In genomic region chr8:10230746-10231369, GRCm38 (mm10) we compare ENCODE assay signal across 10 mouse cellular contexts.
DNase-seq lines count a peak whose midpoint lies in the region; ATAC-seq and TF ChIP-seq lines count a peak whose summit lies in the region.
"Had no signal": no experiment of that assay in that cellular context is flagged by ENCODE, and none has a peak within 500 bp of the region (broad histone marks: within the 10 kb centered on the region; RNA-seq: fewer than 3 reads in every experiment).

No protein-coding gene starts in this region.

- no peaks in the 10 kb centered on the region for H3K79me2 ChIP-seq in liver, adult 2 months (ENCODE audit: control insufficient read depth, insufficient read depth, low read length)

- no peak overlapping the region for H3K9ac ChIP-seq in liver, adult 2 months (ENCODE audit: low read depth, low read length)
- H3K9ac ChIP-seq in liver, embryonic 12.5 days, result no peak overlapping the region
- no peak overlapping the region for H3K9ac ChIP-seq in embryonic facial prominence, embryonic 11.5 days (replicated peaks; ENCODE audit: low read length)
- H3K9ac ChIP-seq in kidney, postnatal 0 days (ENCODE audit: low read depth, low read length), result no peak overlapping the region
- H3K9ac ChIP-seq: embryonic facial prominence, embryonic 13.5 days had no signal

- 55% methylated on average over 8 of the region's 8 CpGs for WGBS in liver, adult 2 months
- 48% methylated on average over 8 of the region's 8 CpGs for WGBS in liver, embryonic 12.5 days (ENCODE audit: insufficient replicate concordance)
- 55% methylated on average over 8 of the region's 8 CpGs for WGBS in embryonic facial prominence, embryonic 11.5 days
- WGBS in kidney, postnatal 0 days, result 53% methylated on average over 8 of the region's 8 CpGs
- 51% methylated on average over 8 of the region's 8 CpGs for WGBS in lung, adult 2 months

- peak; percentile 50 for DNase-seq in liver, adult 2 months (ENCODE audit: extremely low read depth, low read depth, low spot score)
- peak; percentile 72 for DNase-seq in ZHBTc4 (ENCODE audit: low read depth, low spot score)
- peak; percentile 85 for DNase-seq in embryonic facial prominence, embryonic 11.5 days (ENCODE audit: low spot score)
- DNase-seq in kidney, postnatal 0 days (ENCODE audit: low spot score), result peak; percentile 87
- no peak for DNase-seq in lung, adult 2 months
- peak; percentile 26 to 33 for DNase-seq in right cerebral cortex, postnatal 36 days (ENCODE audit: low spot score in 2 of 2)
- DNase-seq in natural killer cell, adult 2 months (ENCODE audit: low spot score in 2 of 2), result no peak

- ATAC-seq in liver, embryonic 12.5 days, result no peak
- no peak for ATAC-seq in embryonic facial prominence, embryonic 11.5 days (replicated peaks; ENCODE audit: insufficient number of reproducible peaks, low FRiP score, low TSS enrichment, low read depth)
- peak; percentile 25; the same call in 1 of the 2 replicates for ATAC-seq in kidney, postnatal 0 days (replicated peaks; ENCODE audit: low FRiP score, low read depth)

- no peak overlapping the region for H3K4me2 ChIP-seq in liver, embryonic 12.5 days
- H3K4me2 ChIP-seq in embryonic facial prominence, embryonic 11.5 days (ENCODE audit: low read depth, low read length), result no peak overlapping the region
- no peak overlapping the region for H3K4me2 ChIP-seq in kidney, postnatal 0 days (ENCODE audit: low read length)
- H3K4me2 ChIP-seq: embryonic facial prominence, embryonic 13.5 days had no signal

- TF ChIP-seq POLR2A in liver, adult 2 months (IDR thresholded peaks at IDR 0.05; ENCODE audit: extremely low read depth, insufficient read depth, low read length), result no peak
- no peak for TF ChIP-seq POLR2A in lung, adult 2 months (IDR thresholded peaks at IDR 0.05; ENCODE audit: borderline replicate concordance, extremely low read depth, low read depth, low read length)

- no peaks in the 10 kb centered on the region for H3K4me1 ChIP-seq in liver, adult 2 months (ENCODE audit: control insufficient read depth, insufficient read depth, low read length)
- H3K4me1 ChIP-seq in liver, embryonic 12.5 days, result no peaks in the 10 kb centered on the region
- no peaks in the 10 kb centered on the region for H3K4me1 ChIP-seq in embryonic facial prominence, embryonic 11.5 days (ENCODE audit: control insufficient read depth, insufficient read depth, low read length)
- no peaks in the 10 kb centered on the region for H3K4me1 ChIP-seq in kidney, postnatal 0 days (replicated peaks; ENCODE audit: insufficient read depth, low read length)
- H3K4me1 ChIP-seq in lung, adult 2 months (ENCODE audit: control insufficient read depth, insufficient read depth, low read length), result no peaks in the 10 kb centered on the region
- H3K4me1 ChIP-seq: embryonic facial prominence, embryonic 13.5 days had no signal

- TF ChIP-seq CTCF in liver, adult 2 months (IDR thresholded peaks at IDR 0.05; ENCODE audit: low read depth, low read length), result peak; percentile 36
- peak; percentile 83 for TF ChIP-seq CTCF in kidney, postnatal 0 days (IDR thresholded peaks at IDR 0.05; ENCODE audit: low read depth)
- 0 out of 2 replicates have a peak, but pooled peaks have one; percentile 23 for TF ChIP-seq CTCF in lung, adult 2 months (IDR thresholded peaks at IDR 0.05; ENCODE audit: insufficient read depth, low read length)

- H3K27me3 ChIP-seq in liver, adult 2 months (ENCODE audit: control insufficient read depth, insufficient read depth, low read length), result no peaks in the 10 kb centered on the region
- H3K27me3 ChIP-seq in liver, embryonic 12.5 days (replicated peaks), result 0 out of 2 replicates have a peak, but pooled peaks cover under 1% of the 10 kb centered on the region
- no peaks in the 10 kb centered on the region for H3K27me3 ChIP-seq in embryonic facial prominence, embryonic 11.5 days (ENCODE audit: control insufficient read depth, insufficient read depth, low read length)
- H3K27me3 ChIP-seq in kidney, postnatal 0 days (ENCODE audit: insufficient read depth, low read length), result no peaks in the 10 kb centered on the region
- H3K27me3 ChIP-seq: embryonic facial prominence, embryonic 13.5 days had no signal

- H3K27ac ChIP-seq in liver, adult 2 months (replicated peaks; ENCODE audit: insufficient read depth, low read depth, low read length), result no peak overlapping the region
- no peak overlapping the region for H3K27ac ChIP-seq in liver, embryonic 12.5 days
- H3K27ac ChIP-seq in embryonic facial prominence, embryonic 11.5 days (replicated peaks; ENCODE audit: low read depth, low read length), result no peak overlapping the region
- no peak overlapping the region for H3K27ac ChIP-seq in kidney, postnatal 0 days
- H3K27ac ChIP-seq: embryonic facial prominence, embryonic 13.5 days; macrophage had no signal

- no peaks in the 10 kb centered on the region for H3K9me3 ChIP-seq in liver, embryonic 12.5 days (replicated peaks)
- H3K9me3 ChIP-seq in embryonic facial prominence, embryonic 11.5 days (replicated peaks; ENCODE audit: control insufficient read depth, low read length), result no peaks in the 10 kb centered on the region
- H3K9me3 ChIP-seq in kidney, postnatal 0 days (replicated peaks; ENCODE audit: low read length), result no peaks in the 10 kb centered on the region
- H3K9me3 ChIP-seq: embryonic facial prominence, embryonic 13.5 days had no signal

- H3K4me3 ChIP-seq in liver, adult 2 months (ENCODE audit: insufficient read depth, low read depth, low read length), result no peak overlapping the region
- no peak overlapping the region for H3K4me3 ChIP-seq in liver, embryonic 12.5 days
- no peak overlapping the region for H3K4me3 ChIP-seq in embryonic facial prominence, embryonic 11.5 days (ENCODE audit: low read depth, low read length)
- no peak overlapping the region for H3K4me3 ChIP-seq in kidney, postnatal 0 days (replicated peaks; ENCODE audit: low read depth, low read length)
- H3K4me3 ChIP-seq in lung, adult 2 months (replicated peaks; ENCODE audit: extremely low read depth, low read depth, low read length), result no peak overlapping the region
- H3K4me3 ChIP-seq: embryonic facial prominence, embryonic 13.5 days had no signal

- H3K36me3 ChIP-seq in liver, adult 2 months (ENCODE audit: control insufficient read depth, insufficient read depth, low read length), result no peaks in the 10 kb centered on the region
- no peaks in the 10 kb centered on the region for H3K36me3 ChIP-seq in liver, embryonic 12.5 days
- H3K36me3 ChIP-seq in embryonic facial prominence, embryonic 11.5 days (replicated peaks; ENCODE audit: control insufficient read depth, insufficient read depth, low read depth, low read length), result no peaks in the 10 kb centered on the region
- H3K36me3 ChIP-seq in kidney, postnatal 0 days (ENCODE audit: insufficient read depth, low read length), result no peaks in the 10 kb centered on the region
- H3K36me3 ChIP-seq: embryonic facial prominence, embryonic 13.5 days had no signal

Comparison
In these comparisons a context has a peak if more than half of its experiments do, and no peak if none do; other contexts are left out.
1. DNase-seq: peak in liver, adult 2 months (single experiment), ZHBTc4 (single experiment), embryonic facial prominence, embryonic 11.5 days (single experiment), kidney, postnatal 0 days (single experiment) and right cerebral cortex, postnatal 36 days (2 of 2); none in lung, adult 2 months (single experiment) and natural killer cell, adult 2 months (0 of 2).
2. CTCF ChIP-seq: peak in every context shown above with its lines; median percentile 83 in kidney, postnatal 0 days; 36 in liver, adult 2 months; 23 in lung, adult 2 months.